Mouse (Mus musculus) embryonic fibroblast, embryonic 13.5 days (primary cell): ENCODE measurements around the gene Lrrc20. TPM values are rescaled to one million over a fixed set of nuclear protein-coding genes. Genes with fewer than 3 reads are reported as not detected.
"Not testable (repeated sequence)": the region's sequence is repeated elsewhere in the genome, so short reads cannot be mapped to it uniquely, and the experiment has no call there.

ENCODE experiments used
- H3K27ac ChIP-seq: 2 replicates; pipeline ENCODE4 v1.5.1; 2012; ENCODE audit warnings: low read length, control low read depth, inconsistent platforms; ENCODE audit not compliant: insufficient read depth
- H3K4me1 ChIP-seq: 2 replicates; pipeline ENCODE4 v1.6.1; 2011; ENCODE audit warnings: low read length; ENCODE audit not compliant: control insufficient read depth, insufficient read depth
- H3K4me3 ChIP-seq: 2 replicates; pipeline ENCODE4 v1.5.1; 2011; ENCODE audit warnings: mild to moderate bottlenecking, control low read depth, low read length; ENCODE audit not compliant: insufficient read depth
- CTCF ChIP-seq: IDR thresholded peaks from 2 replicates; pipeline ENCODE4 v1.5.1; 2011; ENCODE audit warnings: mild to moderate bottlenecking, control low read depth, low read length, moderate library complexity, borderline replicate concordance; ENCODE audit not compliant: insufficient read depth
- POLR2A ChIP-seq: IDR thresholded peaks from 2 replicates; pipeline ENCODE4 v1.6.1; 2011; ENCODE audit warnings: low read depth, mild to moderate bottlenecking, control low read depth, low read length, moderate library complexity
- polyA plus RNA-seq: library from polyadenylated mRNA; stranded (reverse); fragments of >200 nt; gene quantifications from 2 replicates; pipeline ENCODE4 v1.2.4, GENCODE M21; 2011; ENCODE audit warnings: low read depth; ENCODE audit not compliant: missing spikeins, insufficient read length

Lrrc20 gene
- polyA plus RNA-seq, 1 experiment = 10.0 TPM

DNA sequence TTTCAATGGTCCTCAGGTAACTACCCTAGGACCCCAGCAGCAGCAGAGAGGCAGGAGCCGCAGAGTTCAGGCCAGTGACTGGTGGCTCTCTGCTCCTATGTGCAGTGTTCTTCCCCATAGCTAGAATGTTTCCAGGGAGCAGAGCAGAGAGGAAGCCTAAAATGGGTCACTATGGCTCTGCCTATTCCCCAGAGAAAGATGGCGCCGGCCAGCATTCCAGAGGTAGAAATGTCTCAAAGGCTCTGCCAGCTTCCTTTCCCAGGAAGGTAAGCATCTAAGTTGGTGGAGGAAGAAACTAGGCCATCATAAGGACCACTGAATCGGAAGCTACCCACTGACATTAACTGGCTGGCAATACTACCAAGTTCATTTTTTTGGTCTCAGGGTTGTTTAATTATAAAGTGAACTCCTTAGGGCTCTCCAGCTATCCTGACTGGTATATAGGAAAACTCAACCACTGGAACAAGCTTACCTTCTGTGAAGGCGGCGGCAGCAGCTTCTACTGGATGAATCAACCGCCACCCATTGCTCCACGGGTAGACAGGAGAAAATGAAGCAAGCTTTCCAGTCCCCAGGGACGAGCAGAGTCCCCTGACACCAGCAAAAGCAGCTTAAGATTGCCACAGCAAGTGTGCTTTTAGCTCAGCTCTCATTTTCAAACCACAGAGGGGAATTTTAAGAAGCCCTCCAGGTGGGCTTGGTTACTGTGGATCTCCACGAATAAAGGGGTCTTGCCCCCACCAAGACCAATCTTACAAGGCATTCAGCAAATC, 27.8 kb upstream of the Lrrc20 start:
- peaks cover 11% of the 10 kb centered on the region for H3K4me1 ChIP-seq
- H3K27ac ChIP-seq = no peak overlapping the region
- no peak for TF ChIP-seq CTCF
- no peak for TF ChIP-seq POLR2A
- H3K4me3 ChIP-seq = no peak overlapping the region

DNA sequence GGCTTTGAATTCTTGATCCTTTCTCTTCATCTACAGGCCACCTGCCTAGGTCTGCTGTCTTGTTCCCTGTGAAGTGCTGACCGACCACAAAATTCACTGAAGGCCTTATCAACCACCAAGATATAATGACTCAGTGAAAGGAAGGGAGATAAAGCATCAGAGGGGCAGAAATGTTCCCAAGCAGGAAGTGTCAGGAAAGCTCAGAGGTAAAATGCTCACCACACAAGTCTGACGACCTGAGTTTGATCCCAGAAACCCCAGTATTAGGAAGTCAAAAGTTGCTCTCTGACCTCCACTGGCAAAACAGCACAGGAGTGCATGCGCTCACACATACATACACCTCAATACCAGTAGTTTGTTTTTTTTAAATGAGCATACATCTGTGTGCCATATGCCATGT, 26.8 kb upstream of the Lrrc20 start:
- peaks cover 10% of the 10 kb centered on the region for H3K4me1 ChIP-seq
- no peak overlapping the region for H3K4me3 ChIP-seq
- TF ChIP-seq CTCF (no peak), POLR2A (no peak)
- no peak overlapping the region for H3K27ac ChIP-seq

DNA sequence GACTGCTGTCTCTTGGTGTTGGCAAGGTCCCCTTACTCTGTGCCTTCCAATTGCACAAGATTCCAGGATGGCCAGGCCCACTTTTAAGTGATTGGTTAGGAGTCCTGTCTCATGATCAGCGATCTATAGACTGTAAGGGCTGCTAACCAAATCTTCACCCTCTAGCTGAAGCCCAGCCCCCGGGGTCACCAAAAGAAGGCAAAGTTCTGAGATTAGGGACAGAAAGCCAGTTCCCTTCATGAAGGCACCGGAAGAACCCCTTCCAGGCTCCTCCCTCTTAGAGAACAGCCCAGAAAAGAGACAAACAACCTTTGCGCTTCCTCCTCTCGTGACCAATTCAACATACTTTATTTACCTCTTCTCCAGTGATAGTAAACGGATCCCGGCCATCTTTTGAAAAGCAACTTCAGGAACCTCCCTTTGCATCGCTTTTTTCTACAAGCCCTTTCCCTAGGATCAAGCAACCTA, 24.1 kb upstream of the Lrrc20 start:
- no peak for TF ChIP-seq CTCF
- no peak for TF ChIP-seq POLR2A
- peaks cover 7% of the 10 kb centered on the region for H3K4me1 ChIP-seq
- H3K4me3 ChIP-seq = peak overlapping the region; percentile 85
- H3K27ac ChIP-seq = 0 out of 2 replicates have a peak overlapping the region, but pooled peaks have one; percentile 29

DNA sequence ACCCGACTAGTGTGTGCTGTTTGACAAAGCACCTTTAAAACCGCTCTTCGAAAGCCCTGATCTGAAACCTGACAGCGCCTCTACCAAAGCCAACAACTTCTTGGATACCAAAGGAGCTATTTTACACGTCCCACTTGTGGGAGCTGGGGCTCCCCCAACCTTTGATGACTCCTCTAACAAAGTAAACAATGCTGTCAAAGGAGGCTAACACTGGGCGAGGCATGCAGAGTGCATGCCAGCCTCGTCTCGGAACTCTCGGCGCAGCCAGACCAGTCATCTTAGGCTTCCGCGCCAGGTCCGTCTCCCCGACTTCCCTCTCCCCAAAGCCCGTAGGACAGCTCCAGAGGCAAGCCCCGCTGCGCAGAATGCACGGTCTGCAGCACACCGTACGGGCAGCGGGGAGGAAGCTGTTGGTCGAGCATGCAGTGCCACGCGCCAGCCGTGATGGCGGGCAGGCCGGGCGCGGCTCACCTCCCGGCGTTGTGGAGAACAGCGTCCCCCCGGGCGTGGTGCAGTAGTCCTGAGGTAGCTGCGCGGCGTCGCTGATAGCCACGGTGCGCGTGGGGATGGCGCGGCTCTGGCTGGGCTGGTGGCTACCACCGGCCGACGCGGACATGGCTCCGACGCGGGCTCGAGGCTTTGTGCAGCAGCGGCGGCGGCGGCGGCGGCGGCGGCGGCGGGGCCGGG, 23.5 kb upstream of the Lrrc20 start:
- Histone ChIP-seq H3K4me3 (peak overlapping the region; percentile 85), H3K4me1 (peaks cover 7% of the 10 kb centered on the region), H3K27ac (0 out of 2 replicates have a peak overlapping the region, but pooled peaks have one; percentile 29)
- TF ChIP-seq CTCF (no peak), POLR2A (no peak)

DNA sequence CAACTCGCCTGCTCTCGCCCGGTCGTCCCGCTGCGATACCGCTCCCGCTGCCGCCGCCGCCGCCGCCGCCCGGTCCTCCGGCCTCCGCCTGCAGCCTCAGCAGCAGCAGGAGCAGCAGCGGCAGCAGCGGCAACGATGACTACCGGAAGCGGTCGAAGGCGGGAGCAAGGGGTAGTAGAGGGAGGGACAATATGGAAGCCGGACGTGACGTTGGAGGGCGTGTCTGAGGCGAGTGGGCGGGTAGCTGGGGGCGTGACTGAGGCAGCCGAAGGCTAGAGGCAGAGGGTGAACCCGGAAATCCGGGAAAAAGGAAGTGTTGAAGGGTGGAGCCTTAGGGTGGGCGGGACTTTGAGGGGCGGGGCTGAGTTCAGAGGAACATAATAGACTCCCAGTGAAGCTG, 23.0 kb upstream of the Lrrc20 start, which contains the start of gene Eif4ebp2:
TSS of gene Eif4ebp2 (minus strand) at position 17 of the 400 bp plus-strand sequence.
- TF ChIP-seq POLR2A = peak; percentile 98
- no peak for TF ChIP-seq CTCF

DNA sequence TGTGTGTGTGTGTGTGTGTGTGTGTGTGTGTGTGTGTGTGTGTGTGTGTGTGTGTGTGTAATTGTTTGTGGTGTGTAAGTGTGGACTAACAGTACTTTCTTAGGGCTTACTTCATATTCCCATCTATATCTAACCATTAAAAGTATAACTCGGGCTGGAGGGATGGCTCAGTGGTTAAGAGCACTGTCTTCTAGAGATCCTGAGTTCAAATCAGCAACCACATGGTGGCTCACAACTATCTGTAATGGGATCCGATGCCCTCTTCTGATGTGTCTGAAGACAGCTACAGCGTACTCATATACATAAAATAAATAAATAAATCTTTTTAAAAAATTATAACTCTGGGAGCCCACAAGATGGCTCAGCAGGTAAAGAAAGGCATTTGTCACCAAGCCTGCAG, 22.4 kb upstream of the Lrrc20 start:
- H3K4me1 ChIP-seq, H3K4me3 ChIP-seq, H3K27ac ChIP-seq: not testable (repeated sequence)

More for the DNA sequence above, 23.0 kb upstream of the Lrrc20 start, which contains the start of gene Eif4ebp2:
- Histone ChIP-seq H3K4me3 (peak within 1 kb of the TSS; percentile 85), H3K27ac (0 out of 2 replicates have a peak within 1 kb of the TSS, but pooled peaks have one; percentile 29), H3K4me1 (peaks cover 7% of the 10 kb centered on the region)

DNA sequence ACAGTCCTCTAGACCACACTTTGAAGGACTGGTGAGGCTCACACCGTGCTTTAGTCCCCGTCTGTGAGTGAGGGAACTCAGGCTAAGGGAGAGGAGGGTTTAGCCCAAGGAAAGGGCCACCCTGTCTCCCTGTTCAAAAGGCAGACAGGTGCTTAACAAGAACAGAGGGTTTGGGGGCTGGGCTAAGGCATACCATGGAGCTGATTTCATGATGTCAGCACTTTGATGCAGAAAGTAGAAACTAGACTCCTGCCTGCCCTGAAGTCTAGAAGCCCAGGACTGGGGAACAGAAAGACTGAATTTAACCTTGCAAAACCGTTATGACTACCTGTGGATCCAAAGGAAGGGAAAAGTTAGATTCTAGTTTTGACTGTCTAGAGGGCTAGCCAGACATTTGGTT, 18.4 kb upstream of the Lrrc20 start:
- no peak overlapping the region for H3K27ac ChIP-seq
- no peak overlapping the region for H3K4me3 ChIP-seq
- TF ChIP-seq POLR2A (no peak), CTCF (no peak)
- no peaks in the 10 kb centered on the region for H3K4me1 ChIP-seq

DNA sequence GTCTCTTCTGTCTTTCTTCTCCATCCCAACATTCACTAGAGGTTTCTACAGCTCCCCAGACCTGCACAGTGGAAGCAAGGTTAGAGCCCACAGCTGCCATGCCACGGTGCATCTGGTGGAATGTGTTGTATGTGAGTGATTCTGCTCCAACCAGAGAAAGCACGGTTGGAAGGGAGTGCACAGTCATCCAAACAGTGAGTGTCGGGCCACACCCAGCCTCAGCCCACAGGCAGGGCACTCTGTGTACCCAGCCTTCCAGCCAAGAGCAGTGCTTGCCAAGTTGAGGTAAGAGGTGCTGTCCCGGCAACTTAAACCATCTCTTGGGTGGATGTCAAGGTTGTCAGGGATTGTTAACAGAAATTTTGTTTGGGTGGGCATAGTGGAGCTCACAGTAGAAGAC, 10.6 kb upstream of the Lrrc20 start:
- no peak overlapping the region for H3K4me3 ChIP-seq
- no peak overlapping the region for H3K27ac ChIP-seq
- TF ChIP-seq CTCF (no peak), POLR2A (no peak)
- no peaks in the 10 kb centered on the region for H3K4me1 ChIP-seq

DNA sequence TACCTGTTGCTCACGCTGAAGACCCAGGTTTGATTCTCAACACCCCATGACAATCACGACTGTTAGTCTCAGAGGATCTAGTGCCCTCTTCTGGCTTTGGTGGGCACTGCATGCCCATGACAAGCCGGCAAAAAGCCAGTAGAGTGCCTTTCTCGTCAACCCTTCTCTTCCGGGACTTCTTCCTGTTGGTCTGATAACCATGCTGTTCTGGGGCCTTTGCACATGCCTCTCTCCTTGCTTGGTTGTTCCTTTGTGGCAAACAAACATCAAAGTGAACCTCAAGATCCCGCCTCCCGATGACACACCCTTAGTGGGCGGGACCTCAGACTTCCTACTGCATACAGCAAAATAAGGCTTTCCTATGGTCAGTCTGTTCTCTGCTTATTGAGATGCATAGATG, 9.4 kb upstream of the Lrrc20 start:
- no peak for TF ChIP-seq POLR2A
- TF ChIP-seq CTCF = no peak
- H3K27ac ChIP-seq = no peak overlapping the region
- no peaks in the 10 kb centered on the region for H3K4me1 ChIP-seq
- no peak overlapping the region for H3K4me3 ChIP-seq

DNA sequence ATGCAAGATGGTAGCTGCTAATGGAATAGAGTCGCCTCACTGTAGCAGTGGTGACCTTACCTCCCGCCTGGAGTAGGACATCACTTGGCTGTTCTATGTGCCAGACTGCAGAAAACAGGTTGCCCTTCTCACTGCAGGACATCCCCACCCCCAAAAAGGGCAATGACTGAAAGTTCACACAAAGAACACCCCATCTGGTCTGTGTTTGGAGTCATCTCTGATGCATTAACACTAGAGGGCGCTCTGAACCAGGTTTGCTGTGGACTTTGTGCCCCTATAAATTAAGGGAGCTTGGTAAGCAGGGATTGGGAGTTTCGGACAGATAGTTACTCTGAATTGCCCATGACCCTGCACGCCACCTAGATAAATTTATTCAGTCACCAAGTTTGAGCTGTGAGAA, 8.7 kb upstream of the Lrrc20 start:
- Histone ChIP-seq H3K4me1 (no peaks in the 10 kb centered on the region), H3K27ac (no peak overlapping the region), H3K4me3 (no peak overlapping the region)
- peak; percentile 28; the same call in 1 of the 2 replicates for TF ChIP-seq CTCF
- TF ChIP-seq POLR2A = no peak

DNA sequence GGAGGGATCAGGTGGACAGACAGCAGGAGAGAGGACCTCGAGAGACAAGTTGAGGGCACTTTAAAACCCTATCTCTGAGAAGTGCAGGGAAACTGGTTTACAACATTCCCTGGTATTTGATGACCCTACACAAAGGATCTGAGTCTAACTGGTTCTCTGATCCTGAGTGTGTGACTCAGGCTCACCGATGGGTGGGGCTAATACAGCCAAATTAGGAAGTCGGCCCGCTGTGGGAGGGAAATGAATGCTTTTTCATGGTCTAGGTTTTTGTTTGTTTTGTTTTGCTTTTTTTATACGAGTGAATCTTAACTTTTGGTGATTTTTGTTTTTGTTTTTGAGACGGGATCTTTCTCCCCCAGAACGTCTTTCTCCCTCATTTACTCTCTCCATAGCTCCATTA, 6.7 kb upstream of the Lrrc20 start:
- Histone ChIP-seq H3K4me1 (no peaks in the 10 kb centered on the region), H3K4me3 (no peak overlapping the region), H3K27ac (no peak overlapping the region)
- TF ChIP-seq POLR2A (no peak), CTCF (no peak)
